Mouse (Mus musculus) hindbrain, embryonic 10.5 days (tissue): ENCODE results near the gene Psap. TPM values are rescaled to one million over a fixed set of nuclear protein-coding genes. Genes with fewer than 3 reads are reported as not detected.
A peak's percentile ranks its signal among the peaks of the same experiment; 100 is the strongest.

ENCODE experiments used
- DNase-seq: peaks from one replicate; pipeline ENCODE4 v3.0.0-alpha.2; 2017; ENCODE audit warnings: low spot score
- H3K27ac ChIP-seq: fragments of 300-500 bp; sonication (generic); 2 replicates; pipeline ENCODE4 v1.5.1; 2016; ENCODE audit warnings: mild to moderate bottlenecking, moderate library complexity
- H3K27me3 ChIP-seq: fragments of 300-500 bp; sonication (generic); 2 replicates; pipeline ENCODE4 v1.6.1; 2016; ENCODE audit warnings: mild to moderate bottlenecking; ENCODE audit not compliant: poor library complexity, insufficient read depth, severe bottlenecking
- H3K36me3 ChIP-seq: fragments of 300-500 bp; sonication (generic); 2 replicates; pipeline ENCODE4 v1.6.1; 2016; ENCODE audit warnings: mild to moderate bottlenecking, moderate library complexity
- H3K4me1 ChIP-seq: fragments of 300-500 bp; sonication (generic); replicated peaks from 2 replicates; pipeline ENCODE4 v1.6.1; 2016; ENCODE audit warnings: mild to moderate bottlenecking
- H3K4me3 ChIP-seq: fragments of 300-500 bp; sonication (generic); 2 replicates; pipeline ENCODE4 v1.5.1; 2016; ENCODE audit warnings: mild to moderate bottlenecking, moderate library complexity
- H3K9me3 ChIP-seq: fragments of 300-500 bp; sonication (generic); 2 replicates; pipeline ENCODE4 v1.6.1; 2016; ENCODE audit warnings: mild to moderate bottlenecking, moderate library complexity
- WGBS: fragments of 180-500 bp; shearing (Covaris S2); methylation state at CpG from one replicate; pipeline ENCODE4 v1.1.7; 2016; 5-methylcytosine and 5-hydroxymethylcytosine counted together
- polyA plus RNA-seq: library from polyadenylated mRNA; unstranded; fragments of >200 nt; fragmentation: Nextera tagmentation; extraction: Ambion mirVana; gene quantifications from 2 replicates; pipeline ENCODE4 v1.2.1, GENCODE M21; 2016

Psap gene
- polyA plus RNA-seq, 1 experiment from 2014 or later: 86.4 TPM

DNA sequence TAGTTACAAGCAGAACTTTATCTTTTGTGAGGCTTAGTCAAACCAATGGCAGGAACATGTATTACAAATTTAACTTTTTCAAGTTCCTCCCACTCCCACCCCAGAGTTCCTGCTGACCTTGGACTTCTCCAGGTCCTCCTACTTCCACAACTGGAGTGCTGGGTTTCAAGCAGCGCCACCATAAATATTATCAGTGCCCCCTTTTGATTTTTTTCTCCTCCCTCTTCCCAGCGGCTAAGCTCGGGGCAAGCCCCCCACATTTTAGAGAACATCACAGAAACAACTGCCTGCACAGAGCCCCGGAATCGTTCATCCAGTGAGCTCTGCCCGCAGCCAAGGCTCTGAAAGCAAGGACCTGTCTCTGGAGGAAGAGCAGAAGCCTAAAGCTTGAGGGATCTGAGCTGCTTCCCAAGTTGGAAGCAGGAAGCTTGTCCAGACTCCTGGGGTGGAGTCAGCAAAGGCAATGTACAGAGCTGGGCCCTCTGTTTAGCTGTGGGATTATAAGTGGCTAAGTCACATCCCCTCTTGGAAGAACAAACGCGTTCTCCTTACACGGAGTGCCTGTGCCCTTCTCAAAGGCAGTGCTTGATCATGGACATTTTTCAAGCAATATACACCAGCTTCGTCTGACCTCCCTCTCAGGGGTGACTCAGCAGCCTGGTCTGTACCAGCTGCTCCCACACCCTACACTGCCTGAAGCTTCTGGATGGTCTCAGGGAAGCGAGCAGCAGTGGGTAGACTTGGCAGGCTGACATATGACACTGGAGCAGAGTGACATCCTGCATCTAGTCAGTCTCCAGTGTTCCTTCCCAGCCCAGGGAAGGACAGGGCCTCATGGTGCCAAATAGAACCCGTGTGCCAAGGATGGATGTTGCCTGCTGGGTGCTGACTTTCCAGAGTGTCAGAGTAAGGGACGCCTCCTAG is 8.0 kb upstream of the Psap start:
- DNase-seq: no peak
- Histone ChIP-seq H3K36me3 (no peaks in the 10 kb centered on the region), H3K4me3 (no peak overlapping the region), H3K9me3 (no peaks in the 10 kb centered on the region), H3K27me3 (no peaks in the 10 kb centered on the region), H3K4me1 (0 out of 2 replicates have a peak, but pooled peaks cover 5% of the 10 kb centered on the region), H3K27ac (no peak overlapping the region)
- 84% methylated on average over 13 of the region's 13 CpGs for WGBS

DNA sequence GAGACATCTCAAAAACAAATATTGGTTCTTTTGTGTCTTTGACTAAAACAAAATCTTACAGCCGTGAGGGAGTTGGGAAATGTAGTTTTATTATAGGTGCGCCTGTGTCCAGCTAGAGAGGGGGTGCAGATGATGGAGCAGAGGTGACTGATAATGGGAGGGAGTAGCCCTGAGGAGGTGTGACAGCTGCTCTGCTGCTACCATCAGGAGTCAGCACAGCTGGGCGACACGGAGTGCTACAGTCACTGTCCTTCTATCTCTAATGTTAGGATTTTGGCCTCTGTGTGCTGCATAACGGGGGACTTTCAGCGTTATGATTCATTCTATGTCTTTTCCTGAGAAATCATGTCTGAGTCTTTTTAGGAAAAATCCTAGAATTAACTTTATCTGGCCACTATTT is 6.4 kb upstream of the Psap start:
- H3K4me3 ChIP-seq: no peak overlapping the region
- H3K9me3 ChIP-seq: no peaks in the 10 kb centered on the region
- no peak overlapping the region for H3K27ac ChIP-seq
- DNase-seq: no peak
- 0 out of 2 replicates have a peak, but pooled peaks cover 5% of the 10 kb centered on the region for H3K4me1 ChIP-seq
- H3K36me3 ChIP-seq: no peaks in the 10 kb centered on the region
- H3K27me3 ChIP-seq: no peaks in the 10 kb centered on the region
- WGBS: 80% methylated on average over 6 of the region's 6 CpGs

DNA sequence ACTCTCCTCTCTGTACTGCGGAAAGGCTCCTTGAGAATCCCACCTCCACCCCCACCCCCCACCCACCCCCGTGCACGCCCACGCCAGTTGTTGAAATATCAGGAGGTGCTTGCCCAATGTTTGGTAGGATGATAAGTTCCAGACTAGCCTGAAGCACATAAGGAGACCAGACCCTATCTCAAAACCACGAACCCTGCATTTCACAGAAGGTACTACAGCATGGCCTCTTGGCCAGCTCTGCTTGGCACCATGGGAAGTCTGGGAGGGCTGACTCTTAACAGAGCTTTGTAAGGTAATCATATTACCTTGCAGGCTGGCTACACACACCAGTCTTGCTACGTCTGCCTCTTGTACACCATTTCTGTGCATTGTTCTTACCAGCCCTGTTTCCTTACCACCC is 5.2 kb upstream of the Psap start:
- H3K4me1 ChIP-seq: peaks cover 9% of the 10 kb centered on the region; the same call in 1 of the 2 replicates
- no peak overlapping the region for H3K4me3 ChIP-seq
- no peaks in the 10 kb centered on the region for H3K9me3 ChIP-seq
- H3K36me3 ChIP-seq: no peaks in the 10 kb centered on the region
- no peaks in the 10 kb centered on the region for H3K27me3 ChIP-seq
- 60% methylated on average over 6 of the region's 6 CpGs for WGBS
- no peak overlapping the region for H3K27ac ChIP-seq
- no peak for DNase-seq

DNA sequence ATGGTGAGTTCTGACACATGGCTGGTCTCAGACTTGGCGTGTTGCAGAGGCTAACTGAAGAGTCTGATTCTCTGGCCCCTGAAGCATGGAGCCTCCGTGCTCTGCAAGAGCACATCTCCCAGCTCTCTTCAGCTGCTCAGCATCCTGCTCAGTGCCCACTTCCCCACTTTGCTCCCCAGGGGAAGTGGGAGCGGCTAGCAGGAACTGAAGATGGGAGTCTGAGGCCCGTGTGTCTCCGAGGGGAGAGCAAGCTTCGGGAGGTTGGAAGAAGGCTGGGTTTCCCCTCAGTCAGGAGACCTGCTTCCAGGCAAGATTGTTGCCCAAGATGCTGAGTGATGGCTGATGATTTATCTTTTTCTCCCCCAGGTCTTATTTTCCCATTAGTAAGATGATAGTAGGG is 4.0 kb upstream of the Psap start:
- Histone ChIP-seq H3K36me3 (no peaks in the 10 kb centered on the region), H3K4me1 (peaks cover 19% of the 10 kb centered on the region), H3K27ac (no peak overlapping the region), H3K4me3 (no peak overlapping the region), H3K9me3 (no peaks in the 10 kb centered on the region), H3K27me3 (no peaks in the 10 kb centered on the region)
- WGBS: 73% methylated on average over 6 of the region's 6 CpGs
- DNase-seq: no peak

DNA sequence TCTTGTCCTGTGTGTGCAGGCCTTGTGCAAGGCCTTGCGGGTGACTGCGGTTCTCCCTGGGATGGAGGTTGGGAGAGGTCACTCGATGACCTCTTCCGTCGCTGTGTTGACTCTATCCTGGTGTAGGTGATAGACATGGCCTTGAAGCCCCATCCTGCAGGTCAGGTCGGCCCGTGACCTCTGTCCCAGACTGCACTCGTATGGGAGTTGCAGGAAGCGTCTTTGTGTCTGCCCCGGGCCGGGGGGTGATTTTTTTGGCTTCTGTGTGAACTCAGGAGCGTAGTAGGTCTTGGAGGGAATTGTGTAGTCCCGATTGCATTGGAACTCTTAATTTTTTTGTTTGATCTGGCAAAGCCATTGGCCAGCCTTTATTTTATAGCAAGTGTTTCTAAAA is 576 bp downstream of the Psap start:
- H3K4me3 ChIP-seq: peak overlapping the region; percentile 88
- peak overlapping the region; percentile 99 for H3K27ac ChIP-seq
- WGBS: 9% methylated on average over 13 of the region's 13 CpGs
- peaks cover 57% of the 10 kb centered on the region for H3K4me1 ChIP-seq
- H3K9me3 ChIP-seq: no peaks in the 10 kb centered on the region
- no peaks in the 10 kb centered on the region for H3K27me3 ChIP-seq
- DNase-seq: no peak
- peaks cover 3% of the 10 kb centered on the region; the same call in 1 of the 2 replicates for H3K36me3 ChIP-seq

DNA sequence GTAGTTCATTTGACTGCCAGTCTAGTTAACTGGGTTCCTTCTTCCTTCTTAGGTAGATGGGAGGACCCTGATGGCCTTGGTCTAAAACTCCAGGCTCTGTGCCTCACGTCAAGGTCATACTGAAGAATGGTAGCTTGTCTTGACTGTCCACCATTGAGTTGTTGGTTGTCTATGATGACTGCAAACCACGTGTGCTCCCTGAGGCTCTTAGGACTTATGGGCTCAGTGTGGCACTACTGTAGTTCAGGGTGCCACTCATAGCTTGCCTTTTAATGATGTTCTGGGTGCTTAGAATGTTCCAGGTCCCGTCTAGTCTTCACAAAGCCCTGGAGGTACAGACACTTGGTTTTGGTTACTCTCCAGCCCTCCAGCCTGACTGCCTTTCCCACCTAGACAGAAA is 1.4 kb downstream of the Psap start:
- no peak for DNase-seq
- peak overlapping the region; percentile 88; the same call in 1 of the 2 replicates for H3K4me3 ChIP-seq
- 82% methylated on average over 3 of the region's 3 CpGs for WGBS
- no peak overlapping the region for H3K27ac ChIP-seq
- no peaks in the 10 kb centered on the region for H3K9me3 ChIP-seq
- peaks cover 64% of the 10 kb centered on the region for H3K4me1 ChIP-seq
- H3K36me3 ChIP-seq: peaks cover 9% of the 10 kb centered on the region; the same call in 1 of the 2 replicates
- no peaks in the 10 kb centered on the region for H3K27me3 ChIP-seq

DNA sequence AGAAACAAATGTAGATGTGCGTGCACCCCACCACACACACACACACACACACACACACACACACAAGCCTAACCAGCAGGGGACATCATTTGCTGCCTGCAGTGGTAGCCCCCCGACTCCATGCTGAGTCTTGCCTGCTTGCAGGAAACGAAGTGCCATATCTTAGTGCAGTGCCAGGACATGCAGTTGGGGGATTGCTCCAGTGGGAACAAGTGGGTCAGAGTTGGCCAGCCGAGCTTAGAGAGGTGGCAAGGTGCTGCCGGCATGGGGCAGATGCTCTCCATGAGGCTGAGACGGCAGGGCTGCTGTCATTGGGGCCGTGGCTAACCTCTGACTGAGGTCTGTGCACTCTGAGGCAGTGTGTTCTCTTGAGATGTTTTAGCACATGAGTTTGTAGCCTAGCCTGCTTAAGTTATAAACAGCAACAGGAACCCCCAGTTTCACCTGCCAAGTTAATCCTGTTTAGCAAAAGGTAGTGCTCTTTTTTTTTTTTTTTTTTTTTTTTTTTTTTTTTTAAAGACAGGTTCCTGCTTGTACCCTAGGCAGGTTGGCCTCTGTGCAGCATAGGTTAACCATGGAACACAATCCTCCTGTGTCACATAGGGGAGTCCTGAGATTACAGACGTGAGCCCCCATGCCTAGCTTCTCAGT is 2.0 kb downstream of the Psap start:
- Histone ChIP-seq H3K27ac (0 out of 2 replicates have a peak overlapping the region, but pooled peaks have one; percentile 26), H3K4me3 (peak overlapping the region; percentile 88; the same call in 1 of the 2 replicates), H3K9me3 (no peaks in the 10 kb centered on the region), H3K36me3 (peaks cover 9% of the 10 kb centered on the region; the same call in 1 of the 2 replicates), H3K27me3 (no peaks in the 10 kb centered on the region), H3K4me1 (peaks cover 70% of the 10 kb centered on the region)
- no peak for DNase-seq
- WGBS: 74% methylated on average over 8 of the region's 8 CpGs

DNA sequence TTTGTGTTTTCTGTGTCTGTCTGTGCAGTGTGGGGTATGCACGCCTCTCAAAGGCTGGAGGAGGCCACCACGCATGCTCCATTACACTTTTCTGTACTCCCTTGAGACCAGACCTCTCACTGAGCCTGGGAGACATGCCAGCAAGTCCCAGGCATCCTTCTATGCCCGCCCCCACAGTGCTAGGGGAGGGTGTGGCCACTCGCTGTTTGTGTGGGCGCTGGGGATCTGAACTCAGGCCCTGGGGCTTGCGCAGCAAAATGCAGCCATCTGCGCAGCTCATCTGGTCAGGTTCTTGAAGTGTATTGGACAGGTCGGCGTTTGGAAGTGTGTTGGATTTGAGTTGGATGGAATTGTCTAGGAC is 2.5 kb downstream of the Psap start:
- 94% methylated on average over 9 of the region's 9 CpGs for WGBS

DNA sequence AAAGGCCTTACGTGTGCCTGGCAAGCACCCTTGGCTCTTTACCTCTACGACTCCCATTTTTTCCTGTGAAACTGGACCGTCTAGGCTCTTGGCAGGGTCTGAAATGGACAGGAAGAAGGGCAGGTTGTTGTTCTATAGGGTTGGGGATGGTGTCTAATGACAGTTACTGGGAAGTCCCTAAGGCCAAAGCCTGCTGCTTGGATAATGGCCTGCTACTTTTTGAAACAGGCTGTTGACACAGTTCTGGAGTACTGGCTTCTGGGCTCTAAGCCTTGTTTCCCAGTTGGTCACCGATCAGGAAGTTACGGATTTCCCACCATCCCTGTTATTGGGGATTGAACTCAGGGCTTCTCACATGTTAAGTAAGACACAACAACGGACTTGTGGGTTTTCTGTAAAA is 2.9 kb downstream of the Psap start:
- 92% methylated on average over 6 of the region's 6 CpGs for WGBS
- no peaks in the 10 kb centered on the region for H3K9me3 ChIP-seq
- peaks cover 9% of the 10 kb centered on the region; the same call in 1 of the 2 replicates for H3K36me3 ChIP-seq
- H3K27ac ChIP-seq: no peak overlapping the region
- H3K27me3 ChIP-seq: no peaks in the 10 kb centered on the region
- peaks cover 79% of the 10 kb centered on the region for H3K4me1 ChIP-seq
- H3K4me3 ChIP-seq: no peak overlapping the region
- no peak for DNase-seq

More for the DNA sequence above, 2.5 kb downstream of the Psap start:
- H3K9me3 ChIP-seq: no peaks in the 10 kb centered on the region
- 0 out of 2 replicates have a peak overlapping the region, but pooled peaks have one; percentile 29 for H3K27ac ChIP-seq
- no peaks in the 10 kb centered on the region for H3K27me3 ChIP-seq
- peak overlapping the region; percentile 24; the same call in 1 of the 2 replicates for H3K4me3 ChIP-seq
- DNase-seq: no peak
- peaks cover 75% of the 10 kb centered on the region for H3K4me1 ChIP-seq
- H3K36me3 ChIP-seq: peaks cover 9% of the 10 kb centered on the region; the same call in 1 of the 2 replicates

DNA sequence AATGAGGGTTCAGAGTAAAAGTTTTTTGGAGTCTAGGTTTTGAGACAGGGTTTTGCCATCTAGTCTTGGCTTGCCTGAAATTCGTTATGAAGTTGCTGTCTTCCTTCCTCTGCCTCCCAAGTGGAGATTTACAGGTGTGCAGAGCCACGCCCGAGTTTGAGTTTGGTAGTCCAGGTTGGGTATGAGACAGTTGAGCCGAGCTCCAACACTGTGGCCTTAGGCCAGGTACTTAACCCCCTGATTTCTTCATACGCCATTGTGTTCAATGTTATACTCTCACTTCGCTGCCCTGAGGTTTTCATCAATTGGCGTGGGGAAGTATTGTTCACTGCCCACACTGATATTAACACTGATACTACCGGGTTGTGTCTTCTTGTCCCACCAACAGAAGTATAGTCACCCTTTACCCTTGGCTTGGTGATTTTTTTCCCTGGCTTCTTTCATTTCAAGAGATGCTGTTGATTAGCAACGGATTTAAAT is 4.2 kb downstream of the Psap start:
- DNase-seq: no peak
- Histone ChIP-seq H3K9me3 (no peaks in the 10 kb centered on the region), H3K4me1 (peaks cover 92% of the 10 kb centered on the region), H3K36me3 (peaks cover 9% of the 10 kb centered on the region; the same call in 1 of the 2 replicates), H3K27ac (no peak overlapping the region), H3K27me3 (no peaks in the 10 kb centered on the region), H3K4me3 (no peak overlapping the region)
- 90% methylated on average over 9 of the region's 9 CpGs for WGBS

DNA sequence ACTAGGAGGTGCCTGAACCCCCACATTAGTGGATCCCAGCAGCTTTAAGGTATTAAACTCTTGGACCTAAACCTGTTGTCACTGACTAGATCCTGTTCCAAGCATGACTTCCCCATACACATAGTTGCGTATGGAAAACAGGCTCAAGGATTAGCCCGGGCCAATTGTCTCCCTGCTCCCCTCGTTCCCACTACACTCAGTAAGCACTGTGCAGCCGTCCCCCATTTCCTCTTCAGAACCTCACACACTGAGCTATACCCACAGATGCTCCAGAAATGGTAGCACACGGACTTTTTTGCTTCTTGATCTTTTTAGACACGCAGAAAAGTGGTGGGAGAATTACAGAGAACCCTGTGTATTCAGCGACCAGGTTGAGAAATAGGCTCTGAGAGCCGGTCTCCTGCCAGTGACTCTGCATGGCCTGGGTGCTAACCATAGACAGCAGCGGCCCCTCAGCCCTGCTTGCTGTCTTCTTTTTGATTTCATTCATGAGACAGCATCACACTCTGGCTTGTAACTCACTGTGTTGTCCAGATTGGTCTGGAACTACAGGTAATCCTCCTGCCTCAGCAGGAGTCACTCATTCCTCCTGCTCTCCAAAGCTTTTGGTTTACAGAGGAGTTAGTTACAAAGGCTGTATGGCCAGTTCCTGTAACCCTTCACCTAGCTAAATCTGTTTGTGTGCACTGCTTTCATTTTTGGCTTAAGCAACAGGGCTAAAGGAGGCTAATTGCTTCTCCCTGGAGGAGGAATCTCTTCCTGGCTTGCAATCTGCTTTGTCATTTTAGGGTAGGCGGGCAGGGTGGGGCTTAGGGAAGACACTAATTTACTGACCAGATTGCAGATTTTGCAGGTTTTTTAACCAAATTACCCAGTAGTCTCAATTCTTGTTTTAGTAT is 4.9 kb downstream of the Psap start:
- peaks cover 93% of the 10 kb centered on the region for H3K4me1 ChIP-seq
- H3K27me3 ChIP-seq: no peaks in the 10 kb centered on the region
- no peak overlapping the region for H3K27ac ChIP-seq
- 89% methylated on average over 10 of the region's 10 CpGs for WGBS
- no peak for DNase-seq
- peaks cover 12% of the 10 kb centered on the region; the same call in 1 of the 2 replicates for H3K36me3 ChIP-seq
- no peaks in the 10 kb centered on the region for H3K9me3 ChIP-seq
- H3K4me3 ChIP-seq: no peak overlapping the region

DNA sequence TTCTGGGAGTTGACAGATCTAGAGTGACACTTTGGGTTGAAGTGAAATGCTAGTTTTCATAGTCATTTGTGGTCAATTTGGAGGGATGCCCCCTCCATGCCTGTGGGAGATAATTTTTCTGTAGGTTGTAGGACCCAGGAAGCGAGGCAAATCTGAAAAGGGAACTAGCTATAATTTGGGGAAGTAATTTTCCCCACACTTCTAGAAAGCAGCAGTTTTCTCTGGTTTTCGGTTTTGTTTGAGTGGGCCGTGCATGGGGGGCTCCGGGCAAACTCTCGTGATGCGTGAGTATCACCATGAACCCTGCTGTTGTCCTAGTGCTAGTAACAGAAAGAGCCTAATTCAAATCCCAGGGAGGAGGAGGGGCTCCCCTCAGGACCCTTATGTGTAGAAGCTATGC is 6.8 kb downstream of the Psap start:
- Histone ChIP-seq H3K9me3 (no peaks in the 10 kb centered on the region), H3K4me3 (peak overlapping the region; percentile 35), H3K4me1 (peaks cover 85% of the 10 kb centered on the region), H3K27ac (peak overlapping the region; percentile 85), H3K27me3 (no peaks in the 10 kb centered on the region), H3K36me3 (peaks cover 10% of the 10 kb centered on the region; the same call in 1 of the 2 replicates)
- no peak for DNase-seq
- 72% methylated on average over 6 of the region's 6 CpGs for WGBS
